Mouse (Mus musculus) CH12F3 (cell line): ENCODE data around the gene Atf4.

ENCODE experiments used
- in situ Hi-C: fragments of 300-500 bp; cut with MboI; formaldehyde crosslinking; loops from 2 replicates; pipeline ENCODE4 v1.14.3; 2020; ENCODE audit warnings: low sequenced_read_pairs

Atf4 gene

GRCm38 (mm10) chr15:80254847-80255645 is at the start of gene Atf4:
Gene Atf4 (plus strand): TSS chr15:80255184.
- in situ Hi-C loops = no loop called here

DNA sequence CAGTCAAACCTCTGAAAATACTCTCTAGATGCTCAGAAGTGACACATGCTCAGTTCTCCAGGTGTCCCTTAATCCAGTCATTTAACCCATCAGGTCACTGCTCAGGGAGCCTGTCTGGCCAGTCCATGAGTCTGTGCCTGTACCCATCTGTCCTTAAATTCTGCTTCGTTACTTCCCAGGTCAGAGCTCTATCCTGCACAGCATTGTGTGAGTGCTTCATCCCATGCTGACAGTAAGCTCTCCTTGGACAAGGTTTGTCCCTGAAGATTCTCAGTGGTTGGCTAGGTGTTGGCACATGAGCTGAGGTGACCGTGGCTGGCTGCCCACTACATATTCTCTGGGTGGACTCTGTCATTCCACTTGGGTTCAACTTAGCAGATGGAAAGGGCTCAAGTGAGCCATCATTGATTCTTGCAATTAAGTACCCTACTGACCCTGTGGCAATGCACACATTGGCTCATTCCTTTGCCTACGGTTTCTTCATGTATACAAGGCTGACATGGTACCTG is 48.9 kb upstream of the Atf4 start:
- in situ Hi-C loops = no loop called here

DNA sequence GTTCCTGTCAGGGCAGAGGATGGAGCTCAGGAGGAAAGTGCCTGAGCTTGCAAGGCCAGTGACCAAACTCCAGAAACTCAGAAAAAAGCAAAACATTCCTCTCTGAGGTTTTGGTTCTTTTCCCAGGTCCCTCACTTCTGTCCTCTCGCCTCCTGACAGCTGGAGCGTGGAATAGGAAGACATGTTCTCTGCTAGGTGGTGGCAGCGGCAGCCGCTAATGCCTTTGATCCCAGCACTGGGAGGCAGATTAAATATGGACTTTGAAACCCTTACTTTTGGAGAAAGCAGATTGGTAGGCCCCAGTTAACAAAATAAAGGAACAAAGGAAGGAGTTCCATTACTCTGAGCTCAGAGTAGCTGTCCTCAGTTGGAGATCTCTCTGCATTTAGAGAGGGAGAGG is 46.5 kb upstream of the Atf4 start:
- in situ Hi-C loops = no loop called here

GRCm38 (mm10) chr15:80213688-80214087 is 41.3 kb upstream of the Atf4 start:
- in situ Hi-C loops = no loop called here

- in situ Hi-C loops = no loop called here
Observed at GRCm38 (mm10) chr15:80215716-80216479, 39.1 kb upstream of the Atf4 start.

GRCm38 (mm10) chr15:80216480-80216820 is 38.5 kb upstream of the Atf4 start:
- in situ Hi-C loops = no loop called here

- in situ Hi-C loops = no loop called here
Observed at GRCm38 (mm10) chr15:80217476-80217875, 37.5 kb upstream of the Atf4 start.

GRCm38 (mm10) chr15:80219211-80219610 is 35.8 kb upstream of the Atf4 start:
- in situ Hi-C loops = no loop called here

DNA sequence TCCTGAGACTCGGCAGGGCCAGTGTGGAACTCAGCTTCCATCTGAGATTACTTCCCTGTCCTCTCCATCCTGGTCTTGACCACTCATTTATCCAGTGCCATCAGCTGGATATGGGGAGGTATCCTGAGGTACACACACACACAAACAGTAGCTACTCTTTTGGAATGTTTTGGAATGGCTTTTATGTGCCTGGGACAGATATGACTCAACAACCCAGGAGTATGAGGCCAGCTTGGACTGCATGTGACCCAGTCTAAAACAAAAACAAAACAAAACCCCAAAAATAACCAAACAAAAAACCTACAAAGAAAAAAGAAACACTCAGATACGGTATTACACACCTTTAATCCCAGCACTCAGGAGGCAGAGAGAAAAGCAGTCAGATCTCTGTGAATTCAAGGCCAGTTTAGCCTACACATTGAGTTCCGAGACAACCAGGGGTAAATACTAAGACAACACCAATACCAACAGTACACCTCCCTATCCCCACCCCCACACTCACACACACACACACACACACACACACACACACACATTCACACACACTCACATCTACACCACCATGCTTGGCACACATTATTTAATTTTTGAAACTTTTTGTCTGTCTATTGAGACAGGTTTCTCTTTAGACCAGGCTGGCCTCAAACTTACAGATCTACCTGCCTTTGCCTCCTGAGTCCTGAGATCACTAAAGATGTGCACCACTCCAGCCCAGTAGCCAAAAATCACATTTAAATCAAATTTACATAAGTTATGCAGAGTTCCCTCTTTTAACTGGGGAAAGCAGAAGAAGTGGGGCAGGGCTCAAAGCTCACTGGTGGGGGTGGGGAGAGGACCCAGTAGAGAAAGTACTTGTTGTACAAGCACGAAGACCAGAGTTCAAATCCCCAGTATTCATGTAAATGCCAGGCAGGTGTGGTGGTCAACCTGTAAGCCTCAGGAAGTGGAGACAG is 35.0 kb upstream of the Atf4 start:
- in situ Hi-C loops = loop anchor here (10.0 kb wide), 1 partner anchor 125 kb away; the partner anchor contains the start of genes Rpl3 and Syngr1

GRCm38 (mm10) chr15:80221031-80221430 is 34.0 kb upstream of the Atf4 start:
- in situ Hi-C loops = loop anchor here (10.0 kb wide), 1 partner anchor 126 kb away; the partner anchor contains the start of genes Rpl3 and Syngr1

DNA sequence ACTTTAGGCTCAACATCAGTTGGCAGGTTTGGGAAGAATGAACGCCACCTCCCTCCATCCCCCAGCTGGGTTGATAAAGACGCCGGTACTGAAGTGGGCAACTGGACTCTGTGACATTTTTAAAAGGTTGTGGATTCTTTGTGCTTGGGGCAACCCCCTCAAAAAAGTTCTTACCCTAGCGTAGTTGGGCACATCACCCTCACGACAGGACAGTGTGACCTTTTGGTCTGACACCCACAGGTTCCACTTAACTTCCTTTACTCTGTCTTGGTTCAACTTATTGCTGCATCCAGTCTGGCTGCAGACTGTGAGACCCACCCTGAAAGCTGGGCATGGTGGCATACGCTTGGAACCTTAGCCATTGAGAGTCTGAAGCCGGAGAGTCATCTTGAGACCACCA is 31.2 kb upstream of the Atf4 start:
- in situ Hi-C loops = loop anchor here (10.0 kb wide), 1 partner anchor 129 kb away; the partner anchor contains the start of genes Rpl3 and Syngr1

DNA sequence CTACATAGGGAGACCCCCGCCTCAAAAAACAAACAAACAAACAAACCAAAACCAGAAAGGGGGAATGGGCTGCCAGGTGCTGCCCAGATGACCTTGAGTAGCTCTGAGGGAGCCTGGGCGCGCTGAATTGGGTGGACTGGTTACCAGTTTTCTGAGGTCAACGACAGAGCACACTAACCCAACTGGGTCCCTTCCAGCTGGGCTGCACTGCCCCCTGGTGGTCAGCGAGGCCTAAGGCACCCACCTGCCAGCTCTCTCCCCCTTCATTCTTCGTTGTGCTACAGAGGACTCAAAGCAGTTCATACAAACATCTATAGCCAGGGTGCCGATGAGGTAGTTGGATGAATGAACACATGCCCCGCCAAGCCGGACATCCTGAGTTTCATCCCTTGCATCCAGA is 29.8 kb upstream of the Atf4 start:
- in situ Hi-C loops = loop anchor here (10.0 kb wide), 1 partner anchor 130 kb away; the partner anchor contains the start of genes Rpl3 and Syngr1

- in situ Hi-C loops = loop anchor here (10.0 kb wide), 1 partner anchor 131 kb away; the partner anchor contains the start of genes Rpl3 and Syngr1
Observed at GRCm38 (mm10) chr15:80225796-80226195, 29.2 kb upstream of the Atf4 start.

GRCm38 (mm10) chr15:80228071-80228800 is 26.7 kb upstream of the Atf4 start:
- in situ Hi-C loops = loop anchor here (10.0 kb wide), 1 partner anchor 133 kb away; the partner anchor contains the start of genes Rpl3 and Syngr1

- in situ Hi-C loops = no loop called here
Observed at GRCm38 (mm10) chr15:80232331-80232730, 22.7 kb upstream of the Atf4 start.

DNA sequence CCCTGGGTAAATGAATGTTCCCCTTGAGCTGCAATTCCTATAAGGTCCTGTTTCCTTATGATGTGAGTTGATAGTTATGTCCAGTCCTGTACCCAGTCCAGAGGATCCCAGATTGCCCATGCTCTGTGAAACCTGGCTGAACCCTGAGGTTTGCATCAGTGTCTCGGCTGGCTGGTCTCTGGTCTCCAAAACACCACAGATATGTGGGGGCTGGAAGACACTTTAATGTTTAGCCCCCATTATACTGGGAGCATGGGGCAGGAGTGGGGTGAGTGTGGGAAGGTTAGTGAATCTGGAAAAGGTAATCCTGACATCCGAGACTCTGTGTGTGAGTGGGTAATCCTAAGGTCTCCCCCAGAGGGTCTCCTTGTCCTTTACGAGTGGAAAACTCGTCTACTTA is 21.9 kb upstream of the Atf4 start:
- in situ Hi-C loops = no loop called here

GRCm38 (mm10) chr15:80233733-80234509 is 21.1 kb upstream of the Atf4 start, which contains the start of gene Mief1:
Gene Mief1 (plus strand): TSS chr15:80234018.
- in situ Hi-C loops = no loop called here

DNA sequence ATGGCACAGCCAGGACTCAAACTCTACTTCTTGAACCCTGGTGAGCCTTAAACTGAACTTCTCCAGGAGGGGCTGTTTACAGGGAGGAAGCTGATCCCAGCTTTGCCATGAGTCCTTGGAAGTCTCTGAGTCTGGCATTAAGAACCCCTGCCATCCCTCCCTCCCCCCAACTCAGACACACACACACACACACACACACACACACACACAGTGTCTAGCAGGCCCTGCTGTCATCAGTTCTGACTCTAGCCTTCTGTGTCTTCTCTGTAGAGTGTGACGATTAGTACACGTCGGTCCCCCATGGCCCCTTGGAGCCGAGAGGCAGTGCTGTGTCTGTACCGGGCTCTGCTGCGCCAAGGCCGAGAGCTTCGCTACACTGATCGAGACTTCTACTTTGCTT is 19.4 kb upstream of the Atf4 start, which contains the start of gene AC140267.1:
AC140267.1 (plus strand) TSS at position 301 of the 400 bp plus-strand sequence.
- in situ Hi-C loops = no loop called here

GRCm38 (mm10) chr15:80248135-80248534 is 6.8 kb upstream of the Atf4 start:
- in situ Hi-C loops = no loop called here
